Mouse (Mus musculus) liver, adult (tissue): ENCODE data around the gene Gm49383.

Experiments used
- GATA4 ChIP-seq: IDR thresholded peaks from 2 replicates; pipeline ENCODE4 v1.6.1; 2014; ENCODE audit warnings: mild to moderate bottlenecking, low read length; ENCODE audit not compliant: insufficient replicate concordance

Gm49383 gene

GRCm38 (mm10) chr12:69196444-69197377, at the start of gene Gm49383:
Gm49383 (minus strand) TSS chr12:69197104.
- TF ChIP-seq GATA4: no peak; the same call in 1 of the 2 replicates

- no peak for TF ChIP-seq GATA4
These were observed 45.0 kb upstream of the Gm49383 start for GRCm38 (mm10) chr12:69241771-69242431.

- TF ChIP-seq GATA4: no peak
These were observed 44.5 kb upstream of the Gm49383 start for GRCm38 (mm10) chr12:69241405-69241770.

GRCm38 (mm10) chr12:69240876-69241275, 44.0 kb upstream of the Gm49383 start, which contains the start of gene Klhdc1:
Klhdc1 (plus strand) TSS chr12:69241176.
- no peak for TF ChIP-seq GATA4

- no peak for TF ChIP-seq GATA4
These were observed 41.4 kb upstream of the Gm49383 start for GRCm38 (mm10) chr12:69238284-69238683.

GRCm38 (mm10) chr12:69235782-69236181, 38.9 kb upstream of the Gm49383 start:
- TF ChIP-seq GATA4: no peak

GRCm38 (mm10) chr12:69229251-69229650, 32.3 kb upstream of the Gm49383 start:
- no peak for TF ChIP-seq GATA4

- TF ChIP-seq GATA4: 0 out of 2 replicates have a peak, but pooled peaks have one; percentile 9
These were observed 31.0 kb upstream of the Gm49383 start, which contains the start of gene Pole2 for GRCm38 (mm10) chr12:69227776-69228466. Pole2 (minus strand) TSS chr12:69228195.

GRCm38 (mm10) chr12:69220613-69221277, 23.8 kb upstream of the Gm49383 start:
- no peak for TF ChIP-seq GATA4

GRCm38 (mm10) chr12:69216587-69216986, 19.7 kb upstream of the Gm49383 start:
- no peak for TF ChIP-seq GATA4

- no peak for TF ChIP-seq GATA4
These were observed 18.3 kb upstream of the Gm49383 start for GRCm38 (mm10) chr12:69215000-69215785.

GRCm38 (mm10) chr12:69214393-69214792, 17.5 kb upstream of the Gm49383 start:
- TF ChIP-seq GATA4: no peak

GRCm38 (mm10) chr12:69213186-69213777, 16.4 kb upstream of the Gm49383 start:
- no peak for TF ChIP-seq GATA4

- TF ChIP-seq GATA4: no peak
These were observed 14.2 kb upstream of the Gm49383 start for GRCm38 (mm10) chr12:69211057-69211456.
